Mouse (Mus musculus) MEL (cell line): ENCODE measurements at regions not wholly inside any gene's neighbourhood (a gene's known extent, or its start where the extent isn't known, plus 50 kb on each side); places are given as distances from the start of the nearest gene placed in this dataset.

Source experiments
- CHD2 ChIP-seq: IDR thresholded peaks from 2 replicates; pipeline ENCODE4 v1.6.1; 2011; ENCODE audit warnings: low read length, improper control_type of control experiment
- CTCF ChIP-seq, 3 experiments: IDR thresholded peaks in 2 of 3; conservative IDR thresholded peaks in 1 of 3; 2 replicates each; pipeline ENCODE4 v1.5.1; 2011 to 2012; ENCODE audit warnings: low read length in 3 of 3, low read depth in 2 of 3, mild to moderate bottlenecking in 2 of 3, improper control_type of control experiment in 1 of 3, inconsistent platforms in 1 of 3, mixed read lengths in 1 of 3, moderate library complexity in 1 of 3; ENCODE audit not compliant: control insufficient read depth in 1 of 3, insufficient read depth in 1 of 3, poor library complexity in 1 of 3, severe bottlenecking in 1 of 3
- NELFE ChIP-seq: IDR thresholded peaks from 2 replicates; pipeline ENCODE4 v1.6.1; 2011; ENCODE audit warnings: low read depth, low read length, improper control_type of control experiment
- POLR2A ChIP-seq, 2 experiments: IDR thresholded peaks; 2 replicates each; pipeline ENCODE4 v1.6.1; 2011 to 2012; ENCODE audit warnings: low read length in 2 of 2, mild to moderate bottlenecking in 2 of 2, control low read depth in 1 of 2, improper control_type of control experiment in 1 of 2, low read depth in 1 of 2, moderate library complexity in 1 of 2; ENCODE audit not compliant: control insufficient read depth in 1 of 2, insufficient read depth in 1 of 2, poor library complexity in 1 of 2
- TAL1 ChIP-seq: IDR thresholded peaks from 2 replicates; pipeline ENCODE4 v1.6.1; 2012; ENCODE audit warnings: mild to moderate bottlenecking, inconsistent platforms, low read length, moderate library complexity, mixed read lengths
- ZNF384 ChIP-seq: IDR thresholded peaks from 2 replicates; pipeline ENCODE4 v1.6.1; 2012; ENCODE audit warnings: low read depth, mild to moderate bottlenecking, inconsistent platforms, low read length, improper control_type of control experiment

GRCm38 (mm10) chr15:10898309-10898708 lies 53.8 kb upstream of the C1qtnf3 start:
- TF ChIP-seq POLR2A (IDR thresholded peaks at IDR 0.05; ENCODE audit: control insufficient read depth in 1 of 2, insufficient read depth in 1 of 2, low read depth in 1 of 2, low read length in 2 of 2, poor library complexity in 1 of 2) (no peak), TAL1 (no peak), NELFE (no peak), CTCF (IDR thresholded peaks at IDR 0.05 in 2 of 3, conservative IDR thresholded peaks at IDR 0.05 in 1 of 3; ENCODE audit: control insufficient read depth in 1 of 3, insufficient read depth in 1 of 3, low read depth in 2 of 3, low read length in 3 of 3, poor library complexity in 1 of 3, severe bottlenecking in 1 of 3) (no peak), ZNF384 (no peak), CHD2 (no peak)
